Mouse (Mus musculus) lung, postnatal 0 days (tissue): ENCODE results near the gene Hif3a.

Experiments used
- CTCF ChIP-seq: IDR thresholded peaks from 2 replicates; pipeline ENCODE4 v1.5.1; 2016; ENCODE audit warnings: antibody characterized with exemption, mild to moderate bottlenecking
- EP300 ChIP-seq: IDR thresholded peaks from 2 replicates; pipeline ENCODE4 v1.6.1; 2016; ENCODE audit warnings: antibody characterized with exemption, mild to moderate bottlenecking, control low read depth

GRCm38 (mm10) chr7:16991681-16992450 lies 70.4 kb downstream of the Hif3a start:
- TF ChIP-seq CTCF = no peak
- TF ChIP-seq EP300 = no peak
